In genomic region chr2:31998443-31998842, GRCm38 (mm10) we compare ENCODE assay signal across 14 mouse cellular contexts. TPM values are rescaled to one million over a fixed set of nuclear protein-coding genes. Genes with fewer than 3 reads are reported as not detected.
A peak's percentile ranks its signal among the peaks of the same experiment; 100 is the strongest.
DNase-seq lines count a peak whose midpoint lies in the region; TF ChIP-seq lines count a peak whose summit lies in the region.
"Had no signal": no experiment of that assay in that cellular context is flagged by ENCODE, and none has a peak within 500 bp of the region (broad histone marks: within the 10 kb centered on the region; RNA-seq: fewer than 3 reads in every experiment).

No protein-coding gene starts in this region.

- peak; percentile 24; the same call in 1 of the 2 replicates for TF ChIP-seq CTCF in gastrocnemius, adult 2 months (IDR thresholded peaks at IDR 0.05)

- intact Hi-C loops in gastrocnemius, adult 2 months (cut with DNase I): no loop called here
- intact Hi-C loops in left cerebral cortex, postnatal 25 days (cut with DNase I): no loop called here

- no peak overlapping the region for H3K4me3 ChIP-seq in gastrocnemius, adult 2 months
- H3K4me3 ChIP-seq: hindbrain, embryonic 12.5 days; limb, embryonic 12.5 days; megakaryocyte, embryonic 14.5 days had no signal

- DNase-seq in gastrocnemius, adult 2 months: no peak
- DNase-seq in gastrocnemius, postnatal 25 days: no peak
- DNase-seq in 3T3-L1 (ENCODE audit: low read depth, low spot score) (peak; percentile 39), MEL-GATA-1-ER (ENCODE audit: extremely low read depth, low read depth) (peak; percentile 7)
- peak; percentile 55 for DNase-seq in induced T-regulatory cell, adult 2 months (ENCODE audit: low read depth)
- DNase-seq in adrenal gland, adult 8-10 months: no peak
- no peak for DNase-seq in left cerebral cortex, postnatal 25 days (ENCODE audit: low spot score in 2 of 2)
- DNase-seq in cerebellum, adult 11 months: no peak
- DNase-seq: cerebellum, adult 9-11 months; gastrocnemius, postnatal 10 days; lung, adult 2 months had no signal

- H3K27ac ChIP-seq in gastrocnemius, adult 2 months: no peak overlapping the region
- H3K27ac ChIP-seq: hindbrain, embryonic 12.5 days; limb, embryonic 12.5 days had no signal

RNA-seq across cellular contexts. Expression of gene Nup214, which starts 24.2 kb away (rescaled TPM):
- total RNA-seq in gastrocnemius, adult 2 months (2021): 10 to 100 TPM; 21.1 to 24.3 TPM
- 10 to 100 TPM; 18.6 to 21.4 TPM for total RNA-seq in gastrocnemius, postnatal 25 days (2021)
- total RNA-seq in adrenal gland, adult 8-10 months (2022): 10 to 100 TPM; 64.9 to 70.7 (median 69.0) TPM
- 10 to 100 TPM; 47.7 to 61.0 TPM for total RNA-seq in left cerebral cortex, postnatal 25 days (2021)

RNA-seq across cellular contexts. Expression of gene Aif1l, which starts 48.5 kb away (rescaled TPM):
- 1 to 10 TPM; 2.1 to 2.7 TPM for total RNA-seq in gastrocnemius, adult 2 months (2021)
- total RNA-seq in gastrocnemius, postnatal 25 days (2021): 1 to 10 TPM; 4.2 to 5.8 TPM
- total RNA-seq in adrenal gland, adult 8-10 months (2022): 10 to 100 TPM; 69.5 to 91.7 (median 75.3) TPM
- 1 to 10 TPM; 2.6 to 2.9 TPM for total RNA-seq in left cerebral cortex, postnatal 25 days (2021)

Comparison
In these comparisons a context has a peak if more than half of its experiments do, and no peak if none do; other contexts are left out.
1. DNase-seq: peak in 3T3-L1 (single experiment), MEL-GATA-1-ER (single experiment) and induced T-regulatory cell, adult 2 months (single experiment); none in gastrocnemius, adult 2 months (single experiment), gastrocnemius, postnatal 25 days (single experiment), adrenal gland, adult 8-10 months (single experiment), left cerebral cortex, postnatal 25 days (0 of 2) and cerebellum, adult 11 months (single experiment).
2. RNA of gene Aif1l, which starts 48.5 kb away (total RNA-seq): 69.5 to 91.7 TPM in adrenal gland, adult 8-10 months; 4.2 to 5.8 TPM in gastrocnemius, postnatal 25 days, 2.6 to 2.9 TPM in left cerebral cortex, postnatal 25 days and 2.1 to 2.7 TPM in gastrocnemius, adult 2 months; every median in the first group is over 10 times any median in the second.